Mouse (Mus musculus): Measurements from ENCODE around the gene Ikzf3. TPM values are rescaled to one million over a fixed set of nuclear protein-coding genes. Genes with fewer than 3 reads are reported as not detected.

Gene Ikzf3
- total RNA-seq, 1 experiment from 2014 or later = 3.3 TPM

DNA sequence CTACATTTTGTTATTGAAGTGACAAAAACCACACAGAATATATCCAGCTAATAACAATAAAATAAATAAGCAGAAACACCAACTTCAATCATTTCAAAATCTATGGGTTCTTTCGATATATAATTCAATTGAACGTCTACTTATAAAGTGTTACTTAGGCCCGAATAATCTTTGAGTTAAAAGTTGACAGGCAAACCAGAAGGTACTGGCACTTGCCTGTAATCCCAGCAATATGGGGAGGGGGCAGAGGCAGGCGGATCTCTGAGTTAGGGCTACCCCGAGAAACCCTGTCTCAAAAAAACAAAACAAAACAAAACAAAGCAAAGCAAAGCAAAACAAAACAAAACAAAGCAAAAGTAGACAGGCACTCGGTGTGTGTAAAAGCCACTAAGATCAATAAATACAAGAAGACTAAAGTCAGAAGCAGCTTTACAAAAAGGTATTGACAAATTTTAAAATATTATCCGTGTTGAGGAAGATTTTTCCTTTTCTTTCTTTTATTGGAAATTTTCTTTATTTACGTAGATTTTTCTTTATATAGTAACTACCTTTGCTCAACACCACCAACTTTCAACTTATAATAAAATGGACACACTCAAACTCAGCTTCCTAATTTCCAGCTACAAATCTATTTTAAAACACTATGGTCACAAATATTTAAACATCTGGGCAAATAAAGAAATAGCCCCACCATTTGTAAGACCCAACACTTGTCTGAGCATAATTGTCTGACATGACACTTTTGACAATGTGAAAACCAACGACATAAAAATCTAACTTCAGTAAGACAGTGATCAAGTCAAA, 70.0 kb downstream of the Ikzf3 start:
- no peak for DNase-seq

DNA sequence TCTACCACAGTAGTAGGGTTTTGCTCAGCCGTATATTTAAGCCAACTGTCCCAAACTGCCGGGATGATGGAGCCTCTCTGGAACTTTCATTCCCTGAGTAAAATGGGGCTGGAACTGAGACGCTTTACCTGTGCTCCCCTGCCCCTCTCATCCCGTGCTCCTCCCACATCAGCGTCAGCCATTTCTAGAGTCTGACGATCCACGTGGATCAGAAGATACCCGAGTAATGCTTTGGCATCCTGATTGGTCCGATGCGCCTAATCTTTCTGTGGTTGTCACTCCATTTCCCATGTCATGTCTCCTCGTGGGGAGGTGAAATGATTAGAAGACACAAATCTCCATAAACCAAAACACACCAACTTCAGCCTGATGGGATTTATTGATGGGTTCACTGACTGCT, 70.9 kb downstream of the Ikzf3 start:
- no peak for DNase-seq

DNA sequence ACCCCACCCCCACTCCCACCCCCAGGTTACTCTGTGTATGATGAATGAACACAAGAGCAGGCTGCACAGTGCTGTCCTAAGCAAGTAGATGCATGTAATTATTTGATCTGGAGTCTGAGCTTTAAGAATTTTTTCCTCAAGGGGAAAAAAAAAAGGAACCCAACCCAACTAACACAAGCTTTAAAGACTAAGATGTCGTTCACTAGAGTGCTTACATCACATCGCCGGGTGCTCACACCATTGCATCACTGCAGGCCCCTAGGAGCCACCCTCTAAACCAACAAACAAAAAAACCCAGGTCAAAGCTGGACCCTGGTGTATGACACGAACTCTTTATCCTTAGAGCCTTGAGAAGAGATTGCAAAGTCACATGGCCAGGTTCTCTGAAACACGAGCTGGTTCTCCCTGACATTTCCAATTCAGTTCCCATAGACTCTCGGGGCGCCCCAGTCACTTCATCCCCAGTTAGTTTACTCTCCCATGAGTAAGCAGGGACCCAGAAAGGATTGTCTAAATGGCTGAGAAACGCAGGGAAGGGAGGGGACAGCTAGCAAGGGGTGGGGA, 71.8 kb downstream of the Ikzf3 start:
- no peak for DNase-seq

DNA sequence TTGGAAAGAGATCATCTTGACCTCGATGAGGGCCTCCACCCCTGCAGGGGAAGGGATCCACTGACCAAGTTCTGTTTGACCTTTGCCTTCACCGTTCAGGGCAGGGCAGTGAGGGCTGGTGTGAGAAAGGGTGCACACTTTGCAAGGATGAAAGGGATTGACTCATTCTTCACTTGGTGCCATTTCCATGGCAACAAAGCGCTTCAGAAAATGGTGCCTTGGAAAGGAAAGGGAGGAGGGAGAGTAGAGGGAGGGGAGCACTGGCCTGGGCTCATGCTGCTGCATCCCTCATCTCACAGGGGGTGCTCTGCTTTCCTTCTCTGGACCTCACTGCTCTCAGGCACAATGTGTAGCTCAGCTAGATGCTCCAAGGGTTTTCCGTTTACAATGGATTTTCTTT, 73.1 kb downstream of the Ikzf3 start:
- DNase-seq = no peak

DNA sequence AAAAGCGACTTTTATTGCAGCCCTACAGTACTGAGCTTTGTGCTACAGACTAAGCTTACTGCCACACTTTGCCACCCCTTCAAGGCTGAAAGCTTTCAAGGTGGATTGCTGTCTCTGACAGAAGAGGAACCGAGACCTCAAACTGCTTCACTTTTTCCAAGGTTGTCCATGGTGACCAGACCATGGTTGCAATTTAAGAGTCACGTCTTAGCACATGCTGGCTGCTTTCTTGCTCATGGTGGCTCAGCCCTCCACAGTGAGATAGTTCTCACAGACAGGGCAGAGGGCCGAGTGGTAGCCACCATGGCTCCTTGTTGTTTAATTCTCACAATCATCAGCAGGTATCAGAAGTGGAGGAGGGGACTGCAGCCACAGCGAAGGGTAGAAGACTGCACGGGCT, 75.0 kb downstream of the Ikzf3 start:
- no peak for DNase-seq

DNA sequence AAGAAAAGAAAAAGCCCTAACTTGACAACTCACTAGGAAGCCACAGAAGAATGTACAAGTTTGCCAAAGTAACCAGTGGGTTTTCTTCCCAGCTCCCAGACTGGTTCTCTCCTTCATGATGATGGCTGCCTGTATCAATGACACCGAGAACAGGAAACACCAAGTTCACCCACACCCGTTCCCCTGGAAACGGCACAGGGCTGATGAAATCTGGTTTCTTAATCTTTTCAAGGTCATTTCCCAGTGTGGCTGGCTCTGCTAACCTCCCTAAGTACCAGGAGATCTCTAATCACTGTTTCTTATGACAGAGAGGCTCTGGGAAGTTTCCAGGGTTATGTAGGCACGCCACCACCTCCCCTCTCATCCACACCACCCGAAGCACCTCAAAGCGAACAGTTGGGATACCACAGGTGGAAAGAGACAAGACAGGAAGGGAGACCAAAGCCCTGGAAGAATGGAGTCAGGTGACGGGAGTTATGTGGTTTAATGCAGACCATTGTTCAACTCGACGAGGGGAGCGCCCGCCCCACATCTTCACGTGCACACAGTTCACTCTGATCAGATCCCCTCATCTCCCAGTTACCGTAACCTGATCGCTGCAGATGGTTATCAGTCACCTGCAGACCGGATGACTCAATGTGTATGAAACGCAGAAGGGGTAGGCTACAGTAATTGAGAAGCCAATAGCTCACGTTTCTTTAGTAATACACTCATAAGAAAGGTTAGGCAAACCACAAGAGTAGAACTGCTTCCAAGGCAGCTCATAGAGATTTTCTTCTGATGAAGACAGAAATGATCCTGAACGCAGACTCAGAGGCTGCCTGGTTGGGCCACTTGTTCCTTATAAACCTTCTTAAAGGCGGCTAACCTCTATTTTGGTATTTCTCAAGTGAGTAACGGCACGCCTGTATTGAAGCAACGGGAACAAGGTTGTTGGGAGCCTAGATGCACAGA, 75.8 kb downstream of the Ikzf3 start:
- peak; percentile 59 for DNase-seq

DNA sequence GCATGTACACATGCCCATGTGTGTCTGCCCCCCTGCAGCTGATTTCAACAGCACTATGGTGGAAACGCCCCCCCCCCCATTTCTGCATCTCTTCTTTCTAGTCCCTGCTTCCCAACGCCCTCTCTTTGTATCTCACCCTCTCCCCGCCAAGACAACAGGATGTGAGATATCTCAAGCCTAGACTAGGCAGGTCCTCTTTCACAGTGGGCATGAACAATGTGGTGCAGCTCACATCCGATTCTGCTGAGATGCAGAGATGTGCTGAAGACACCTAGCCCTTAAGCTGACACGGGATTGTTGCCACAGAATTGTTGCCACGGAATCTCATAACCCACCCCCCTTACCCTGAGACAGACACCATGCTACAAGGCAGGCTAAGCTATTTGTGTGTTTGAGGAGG, 81.3 kb downstream of the Ikzf3 start:
- no peak for DNase-seq

DNA sequence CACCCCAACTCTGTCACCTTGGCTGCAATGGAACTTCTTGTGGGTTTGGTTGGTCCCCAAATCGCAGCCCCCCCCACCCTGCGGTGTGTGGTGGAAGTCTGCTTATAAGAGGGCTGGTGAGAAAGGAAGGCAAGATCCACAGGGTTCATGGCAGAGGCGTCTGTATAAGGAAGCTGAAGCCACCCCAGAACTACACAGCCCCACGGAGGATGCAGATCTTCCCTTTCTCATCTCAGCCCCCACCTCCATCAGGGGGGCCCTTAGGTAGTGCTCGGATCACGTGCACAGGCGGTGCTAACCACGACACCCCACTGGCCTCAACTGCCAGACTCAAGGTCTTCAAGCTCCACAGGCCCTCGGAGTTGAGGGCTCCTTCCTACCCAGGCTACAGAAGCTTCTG, 81.9 kb downstream of the Ikzf3 start:
- no peak for DNase-seq

DNA sequence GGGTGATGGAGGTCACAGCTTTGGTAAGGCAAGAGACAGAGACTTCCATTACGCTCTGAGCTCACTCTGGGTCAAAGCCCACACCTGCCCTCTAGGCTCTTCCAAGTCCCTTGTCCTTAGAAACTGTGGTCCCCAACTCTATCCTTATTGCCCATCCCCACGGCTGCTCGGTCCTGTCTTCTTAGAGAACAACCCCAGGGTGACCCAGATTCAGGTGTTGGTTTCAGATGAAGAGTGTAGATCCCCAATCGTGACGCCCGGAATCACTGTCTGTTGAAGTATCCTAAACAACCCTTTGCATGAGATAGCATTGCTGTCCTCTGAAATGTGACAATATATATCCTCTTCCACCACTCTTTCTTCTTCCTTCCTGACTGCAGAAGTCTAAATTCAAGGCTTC, 83.6 kb downstream of the Ikzf3 start:
- no peak for DNase-seq

DNA sequence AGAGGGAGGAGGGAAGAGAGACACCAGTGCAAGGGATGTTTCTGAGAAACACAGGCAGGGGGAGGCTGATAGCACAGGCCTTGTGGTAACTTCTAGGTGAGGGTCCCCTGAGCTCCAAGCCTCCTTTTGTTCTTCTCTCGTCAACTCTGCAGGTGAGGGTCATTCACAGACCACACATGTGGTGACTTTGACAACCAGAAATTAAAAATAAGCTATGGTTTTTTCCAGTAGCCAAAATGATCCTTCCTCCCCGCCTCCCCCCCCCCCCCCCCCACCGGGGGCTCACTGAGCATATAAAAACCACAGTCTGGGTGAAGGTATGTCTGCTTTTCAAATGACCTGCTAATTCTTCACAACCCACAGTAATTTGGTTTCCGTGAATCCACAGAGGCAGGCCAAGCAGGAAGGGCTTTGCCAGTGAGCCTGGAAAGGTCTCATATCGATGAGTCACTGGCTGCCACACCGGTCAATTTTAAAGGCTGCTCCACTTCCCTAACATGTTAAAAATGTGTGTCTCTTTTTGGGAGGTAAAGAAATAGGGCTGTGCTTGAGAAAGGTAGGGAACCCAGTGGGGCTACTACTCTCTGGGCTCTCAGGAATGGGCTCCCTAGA, 84.6 kb downstream of the Ikzf3 start:
- DNase-seq = no peak

DNA sequence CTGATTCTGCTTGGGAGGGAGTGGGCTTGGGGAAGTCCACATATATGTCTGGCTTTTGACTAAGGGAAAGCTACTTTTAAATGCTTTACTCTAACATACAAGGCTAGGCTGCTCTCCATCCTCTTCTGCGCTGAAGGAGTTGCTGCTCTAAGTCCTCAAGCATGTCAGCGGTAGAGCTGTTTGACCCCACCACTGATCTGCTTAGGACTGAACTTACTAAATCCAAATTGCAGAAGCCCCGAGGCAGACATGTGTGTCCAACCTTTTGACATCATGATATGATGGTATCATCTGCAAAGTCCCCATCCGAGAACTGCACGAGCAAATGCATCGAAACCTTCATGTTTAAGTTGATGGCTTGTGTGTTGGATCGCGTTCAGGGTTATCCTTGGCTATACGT, 86.0 kb downstream of the Ikzf3 start:
- no peak for DNase-seq

DNA sequence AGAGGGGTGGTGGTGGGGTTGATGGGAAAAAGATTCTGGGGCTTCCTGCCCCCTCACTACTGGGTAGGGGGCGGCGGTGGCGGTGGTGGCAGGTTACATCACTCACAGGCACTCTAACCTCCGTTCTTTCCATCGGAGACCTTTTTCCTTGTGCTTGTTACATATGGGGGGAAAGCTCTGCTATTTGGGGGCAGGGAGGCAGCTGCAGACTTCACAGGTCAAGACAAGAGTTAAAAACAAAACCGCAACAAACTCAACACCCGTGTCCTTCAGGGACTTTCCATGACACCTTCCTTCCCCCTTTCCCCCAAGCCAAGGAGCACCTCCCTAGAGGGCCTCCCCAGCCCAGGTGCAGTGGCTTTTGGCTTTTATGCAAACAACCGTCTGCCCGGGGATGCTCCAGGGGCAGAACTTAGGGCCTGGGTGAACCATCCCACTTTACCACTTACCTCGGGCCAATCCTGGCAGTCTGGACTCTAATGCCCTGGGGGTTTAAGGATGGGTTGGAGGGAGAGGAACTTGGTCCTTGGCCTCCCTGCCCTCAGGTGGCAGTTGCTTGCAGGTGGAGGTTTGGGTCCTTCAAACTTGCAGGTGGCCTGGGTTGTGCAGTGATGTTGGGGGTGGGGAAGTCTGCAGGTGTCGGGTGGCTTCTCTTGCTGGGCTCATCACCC, 86.6 kb downstream of the Ikzf3 start:
- no peak for DNase-seq

DNA sequence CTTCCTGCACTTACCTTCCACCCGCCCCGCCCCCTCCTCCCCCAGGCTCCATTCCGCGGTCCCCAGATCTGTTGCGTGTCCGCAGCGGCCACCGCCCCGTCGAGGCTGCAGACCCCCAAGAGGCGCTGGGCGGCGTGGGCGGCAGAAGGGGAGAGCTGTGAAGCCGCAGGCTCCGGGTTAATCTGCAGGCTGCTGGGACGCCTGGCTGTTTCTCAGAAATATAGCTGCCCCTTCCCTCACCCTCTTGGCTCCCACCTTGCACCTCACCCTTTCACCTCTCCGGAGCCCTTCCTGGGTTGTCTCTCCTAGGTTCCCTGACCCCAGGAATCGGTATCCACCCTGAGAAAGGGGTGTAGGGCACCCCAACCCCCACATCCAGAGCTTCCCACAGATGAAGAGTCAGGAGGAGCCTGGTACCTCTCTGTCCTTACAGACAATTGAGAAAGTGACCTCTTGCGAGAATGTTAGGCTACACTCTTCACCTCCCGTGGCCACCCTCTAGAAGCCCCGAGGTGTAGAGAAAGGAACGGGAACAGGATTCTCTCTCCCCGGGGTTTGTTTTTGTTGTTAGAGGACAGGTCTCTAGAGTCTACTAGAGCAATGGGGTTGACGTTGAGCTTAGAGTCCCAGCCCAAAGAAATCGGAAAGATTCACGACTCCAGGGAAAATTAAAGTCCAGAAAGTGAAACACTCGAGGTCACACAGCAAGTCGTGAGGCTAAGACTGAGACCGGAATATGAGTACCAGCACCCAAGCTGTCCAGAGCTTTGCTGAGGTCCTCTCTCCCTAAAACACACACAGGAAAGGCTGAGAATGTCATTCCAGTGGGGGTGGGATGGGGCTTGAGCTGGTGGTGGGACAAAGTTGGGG, 87.5 kb downstream of the Ikzf3 start:
- DNase-seq = peak; percentile 34

DNA sequence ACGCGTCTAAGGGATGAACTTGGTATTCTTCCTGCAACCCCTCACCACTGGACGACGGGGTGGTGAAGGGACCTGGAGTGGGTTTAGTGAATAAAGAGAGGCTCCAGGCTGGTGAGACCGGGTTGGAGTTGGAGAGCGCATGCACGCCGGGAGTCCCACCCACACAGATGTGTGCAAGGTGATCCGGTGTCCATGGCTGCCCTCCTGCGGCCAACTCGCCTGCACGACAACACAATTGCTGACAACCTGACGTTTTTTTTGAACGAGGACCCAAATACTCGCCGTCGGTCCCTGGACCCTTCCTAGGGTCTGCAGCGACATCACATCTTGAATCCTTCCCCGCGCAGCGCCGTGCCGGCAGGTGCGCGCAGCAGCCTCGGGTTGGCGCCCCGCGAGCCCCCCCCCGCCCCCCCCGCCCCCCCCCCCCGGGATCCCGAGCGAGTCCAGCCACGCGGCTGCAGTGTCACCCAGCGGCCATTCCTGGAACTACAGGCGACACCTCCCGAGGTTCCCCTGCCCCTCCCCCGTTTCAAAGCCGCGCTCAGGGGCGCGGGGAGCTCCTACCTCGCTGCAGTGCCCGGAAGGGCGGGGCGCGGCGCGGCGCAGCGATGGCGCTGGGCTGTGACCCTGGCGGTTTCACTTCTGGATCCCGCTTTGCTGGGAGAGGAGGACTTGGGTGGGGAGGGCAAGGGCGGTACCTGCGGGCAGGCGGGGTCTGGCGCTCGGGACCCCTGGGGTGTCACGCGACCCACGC, 88.3 kb downstream of the Ikzf3 start:
- peak; percentile 94 for DNase-seq

DNA sequence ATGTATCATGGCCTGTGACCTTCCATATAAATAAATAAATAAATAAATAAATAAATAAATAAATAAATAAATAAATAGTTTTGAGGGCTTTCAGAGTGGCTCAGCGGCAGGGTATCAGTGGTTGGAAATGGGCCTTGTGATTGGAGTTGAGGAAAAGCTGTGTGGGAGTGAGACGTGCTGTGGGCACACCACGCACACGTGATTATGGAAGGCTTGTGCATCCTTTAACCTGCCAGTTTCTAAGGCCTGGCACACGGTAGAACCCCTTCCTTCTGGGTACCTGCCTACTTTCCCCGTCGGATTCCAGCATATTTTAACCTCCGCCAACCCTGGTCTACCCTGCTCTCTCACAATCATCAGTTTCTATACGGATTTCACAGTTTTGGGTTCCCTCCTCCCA, 88.9 kb downstream of the Ikzf3 start:
- no peak for DNase-seq

DNA sequence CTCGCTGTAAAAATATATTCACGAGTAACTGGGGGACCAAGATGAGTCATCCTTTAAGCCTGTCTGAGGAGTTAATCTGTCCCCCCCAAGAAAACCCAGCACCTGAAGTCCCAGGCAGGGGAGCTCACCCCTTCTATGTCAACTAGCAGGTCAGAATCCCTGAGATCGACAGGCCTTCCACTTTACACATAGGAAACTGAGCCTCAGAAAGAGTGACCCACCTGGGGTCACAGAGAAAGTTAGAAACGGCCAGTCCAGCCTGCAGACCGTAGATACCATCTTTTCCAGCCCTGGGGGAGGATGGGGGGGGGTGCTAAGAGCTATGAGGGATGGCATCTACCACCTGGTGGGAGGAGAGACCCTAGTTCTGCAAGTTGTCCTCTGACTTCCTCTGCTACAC, 89.3 kb downstream of the Ikzf3 start:
- DNase-seq = no peak

DNA sequence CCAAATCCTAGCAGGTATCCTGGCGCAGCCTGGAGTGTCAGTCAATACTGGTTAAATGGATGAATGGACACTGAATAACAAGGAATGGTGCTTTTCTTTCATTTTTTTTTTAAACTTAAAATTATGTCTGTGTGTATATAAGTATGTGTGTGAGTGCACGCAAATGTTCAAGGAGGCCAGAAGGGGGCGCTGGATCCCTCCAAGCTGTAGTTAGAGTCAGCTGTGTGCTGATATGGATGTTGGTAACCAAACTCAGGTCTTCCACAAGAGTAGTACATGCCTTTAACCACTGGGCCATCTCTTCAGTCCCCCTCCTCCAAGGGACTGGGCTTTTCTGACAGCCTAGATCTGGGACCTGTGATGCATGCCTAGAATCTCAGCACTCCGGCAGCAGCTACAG, 90.3 kb downstream of the Ikzf3 start:
- DNase-seq = no peak

DNA sequence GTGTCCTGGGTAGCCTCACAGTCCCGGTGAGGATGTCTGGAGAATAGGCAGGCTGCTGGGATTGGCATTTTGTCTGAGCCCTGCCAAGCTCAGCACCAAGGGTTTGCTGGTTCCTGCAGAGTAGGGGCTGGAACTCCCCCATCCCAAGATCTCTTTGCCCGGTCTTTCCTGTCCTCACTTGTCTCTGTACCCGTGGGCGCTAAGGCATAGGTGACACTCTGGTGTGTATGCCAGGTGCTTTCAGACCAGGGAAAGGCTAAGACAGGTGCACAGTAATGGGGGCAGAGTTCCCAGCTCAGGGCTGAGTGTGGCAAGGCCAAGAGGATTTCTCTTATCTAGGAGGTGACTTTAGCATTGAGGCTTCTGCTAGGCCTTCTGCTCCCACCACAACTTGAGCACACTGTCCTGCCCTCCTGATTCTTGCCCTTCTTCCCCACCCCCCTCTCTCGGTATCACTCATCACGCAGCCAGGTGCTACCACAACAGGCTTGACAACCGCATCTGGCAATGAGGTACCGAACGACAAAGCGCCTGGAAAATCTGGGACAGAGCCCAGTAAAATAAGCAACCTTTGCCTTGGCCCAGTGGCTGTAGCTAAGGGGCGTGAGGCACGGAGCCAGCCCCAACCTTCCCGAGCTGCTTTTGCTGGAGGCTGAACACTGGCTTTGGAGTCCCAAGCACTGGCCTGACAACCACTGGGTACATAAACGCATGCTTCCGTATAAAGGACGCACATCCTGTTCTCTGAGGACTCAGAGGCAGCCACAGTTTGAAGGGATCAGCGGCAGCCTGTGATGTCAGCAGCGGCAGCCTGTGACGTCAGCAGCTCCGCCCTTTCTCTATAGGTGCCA, 95.7 kb downstream of the Ikzf3 start:
- DNase-seq = no peak

DNA sequence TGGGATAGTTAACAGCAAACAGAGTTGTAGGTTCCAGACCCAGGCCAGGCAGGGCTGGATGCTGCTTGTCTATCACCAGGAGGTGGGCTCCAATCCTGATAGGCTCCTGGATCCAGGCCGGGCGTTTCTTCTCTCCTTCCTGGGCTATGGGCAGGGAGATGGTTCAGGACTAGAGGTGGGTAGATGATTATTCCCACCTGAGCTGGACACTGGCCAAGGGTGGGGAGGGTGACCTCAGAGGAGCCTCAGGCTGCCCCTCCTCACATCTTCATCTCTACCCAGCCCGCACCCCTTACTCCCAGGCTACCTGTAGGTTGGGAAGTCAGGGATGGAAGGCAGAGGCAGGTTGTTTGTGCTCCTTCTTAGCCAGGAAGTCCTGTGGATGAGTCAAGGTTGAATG, 96.4 kb downstream of the Ikzf3 start:
- no peak for DNase-seq
